Mouse (Mus musculus) MN1 (cell line): ENCODE data around the gene 4931409K22Rik.
A peak's percentile ranks its signal among the peaks of the same experiment; 100 is the strongest.
"Not testable (repeated sequence)": the region's sequence is repeated elsewhere in the genome, so short reads cannot be mapped to it uniquely, and the experiment has no call there.

ENCODE experiments used
- DNase-seq: peaks from one replicate; pipeline ENCODE4 v3.0.0-alpha.2; 2016; ENCODE audit warnings: low spot score

Gene 4931409K22Rik

GRCm38 (mm10) chr5:24593230-24593629 lies 36.6 kb upstream of the 4931409K22Rik start:
- no peak for DNase-seq

- DNase-seq, result no peak
These were observed 36.0 kb upstream of the 4931409K22Rik start for GRCm38 (mm10) chr5:24592471-24593160.

GRCm38 (mm10) chr5:24591796-24592470 lies 35.3 kb upstream of the 4931409K22Rik start:
- DNase-seq, result no peak

- DNase-seq, result no peak
These were observed 34.7 kb upstream of the 4931409K22Rik start for GRCm38 (mm10) chr5:24591268-24591721.

GRCm38 (mm10) chr5:24589511-24590500 lies 33.2 kb upstream of the 4931409K22Rik start:
- DNase-seq, result no peak

- DNase-seq, result peak; percentile 60
These were observed 30.6 kb upstream of the 4931409K22Rik start for GRCm38 (mm10) chr5:24587200-24587577.

GRCm38 (mm10) chr5:24586547-24587199 lies 30.1 kb upstream of the 4931409K22Rik start, which contains the start of gene Chpf2:
TSS of gene Chpf2 (plus strand) at chr5:24586741.
- peak; percentile 86 for DNase-seq

GRCm38 (mm10) chr5:24586106-24586505 lies 29.5 kb upstream of the 4931409K22Rik start:
- no peak for DNase-seq

- DNase-seq, result no peak
These were observed 21.7 kb upstream of the 4931409K22Rik start for GRCm38 (mm10) chr5:24578109-24578963.

GRCm38 (mm10) chr5:24577183-24577929 lies 20.7 kb upstream of the 4931409K22Rik start, which contains the start of gene Abcf2:
TSS of gene Abcf2 (minus strand) at chr5:24577467.
- peak; percentile 100 for DNase-seq

GRCm38 (mm10) chr5:24576801-24577182 lies 20.2 kb upstream of the 4931409K22Rik start:
- DNase-seq, result peak; percentile 46

- DNase-seq, result no peak
These were observed 19.3 kb upstream of the 4931409K22Rik start for GRCm38 (mm10) chr5:24575948-24576347.

- not testable (repeated sequence) for DNase-seq
These were observed 1.3 kb downstream of the 4931409K22Rik start for GRCm38 (mm10) chr5:24555335-24555734.

GRCm38 (mm10) chr5:24553621-24554244 lies 2.9 kb downstream of the 4931409K22Rik start:
- no peak for DNase-seq

- no peak for DNase-seq
These were observed 5.3 kb downstream of the 4931409K22Rik start for GRCm38 (mm10) chr5:24551317-24551688.

GRCm38 (mm10) chr5:24550598-24551316 lies 5.9 kb downstream of the 4931409K22Rik start:
- DNase-seq, result peak; percentile 60

- DNase-seq, result no peak
These were observed 14.0 kb downstream of the 4931409K22Rik start for GRCm38 (mm10) chr5:24542643-24543042.

- no peak for DNase-seq
These were observed 15.5 kb downstream of the 4931409K22Rik start for GRCm38 (mm10) chr5:24541144-24541569.
